Mouse (Mus musculus): ENCODE results near the gene Serpina3k.
"Not testable (repeated sequence)": the region's sequence is repeated elsewhere in the genome, so short reads cannot be mapped to it uniquely, and the experiment has no call there.

- not testable (repeated sequence) for TF ChIP-seq POLR2A (IDR thresholded peaks at IDR 0.05; ENCODE audit: low read depth, low read length); CTCF (conservative IDR thresholded peaks at IDR 0.05; ENCODE audit: insufficient read depth, insufficient read length, low read depth, low read length)
Observed at GRCm38 (mm10) chr12:104391057-104391456, 52.8 kb downstream of the Serpina3k start.
